Mouse (Mus musculus) MEL (cell line): ENCODE measurements around the gene Akt1s1. TPM values are rescaled to one million over a fixed set of nuclear protein-coding genes. Genes with fewer than 3 reads are reported as not detected.

Experiments
- DNase-seq: peaks from one replicate; pipeline ENCODE4 v3.0.0; 2011; ENCODE audit warnings: low read depth, low spot score
- H3K27ac ChIP-seq: 2 replicates; pipeline ENCODE4 v1.5.1; 2012; ENCODE audit warnings: low read depth, mild to moderate bottlenecking, control low read depth, low read length, moderate library complexity; ENCODE audit not compliant: control insufficient read depth
- H3K27me3 ChIP-seq, 2 experiments: fragments of 150-350 bp in 1 of 2; sonication (generic) in 1 of 2; 2 replicates each; pipeline ENCODE4 v1.6.1; 2012; ENCODE audit warnings: low read length in 2 of 2, mild to moderate bottlenecking in 2 of 2, improper control_type of control experiment in 1 of 2, moderate library complexity in 1 of 2; ENCODE audit not compliant: insufficient read depth in 2 of 2, control insufficient read depth in 1 of 2
- H3K36me3 ChIP-seq, 2 experiments: 2 replicates each; pipeline ENCODE4 v1.6.1; 2012 to 2014; ENCODE audit warnings: low read length in 2 of 2, improper control_type of control experiment in 1 of 2, inconsistent platforms in 1 of 2, mild to moderate bottlenecking in 1 of 2; ENCODE audit not compliant: insufficient read depth in 2 of 2, control insufficient read depth in 1 of 2
- H3K4me1 ChIP-seq, 2 experiments: fragments of 150-350 bp in 1 of 2; sonication (generic) in 1 of 2; 2 replicates each; pipeline ENCODE4 v1.6.1; 2012; ENCODE audit warnings: low read length in 2 of 2, improper control_type of control experiment in 1 of 2, mild to moderate bottlenecking in 1 of 2; ENCODE audit not compliant: insufficient read depth in 2 of 2, control insufficient read depth in 1 of 2
- H3K4me3 ChIP-seq, 2 experiments: fragments of 150-350 bp in 1 of 2; sonication (generic) in 1 of 2; 2 replicates each; pipeline ENCODE4 v1.5.1; 2012; ENCODE audit warnings: low read depth in 2 of 2, low read length in 2 of 2, mild to moderate bottlenecking in 2 of 2, moderate library complexity in 2 of 2, control low read depth in 1 of 2, improper control_type of control experiment in 1 of 2; ENCODE audit not compliant: control insufficient read depth in 1 of 2, insufficient read depth in 1 of 2
- H3K79me2 ChIP-seq: 2 replicates; pipeline ENCODE4 v1.6.1; 2012; ENCODE audit warnings: mild to moderate bottlenecking, low read length, moderate library complexity; ENCODE audit not compliant: control insufficient read depth, poor library complexity, insufficient read depth
- H3K9ac ChIP-seq: 2 replicates; pipeline ENCODE4 v1.6.1; 2012; ENCODE audit warnings: low read depth, mild to moderate bottlenecking, control low read depth, low read length, moderate library complexity; ENCODE audit not compliant: control insufficient read depth, poor library complexity, severe bottlenecking
- H3K9me3 ChIP-seq: fragments of 150-350 bp; sonication (generic); replicated peaks from 2 replicates; pipeline ENCODE4 v1.6.1; 2012; ENCODE audit warnings: mild to moderate bottlenecking, low read length, improper control_type of control experiment, moderate library complexity; ENCODE audit not compliant: insufficient read depth
- POLR2AphosphoS2 ChIP-seq: IDR thresholded peaks from 2 replicates; pipeline ENCODE4 v1.6.1; 2011; ENCODE audit warnings: low read length, improper control_type of control experiment
- TAL1 ChIP-seq: IDR thresholded peaks from 2 replicates; pipeline ENCODE4 v1.6.1; 2012; ENCODE audit warnings: mild to moderate bottlenecking, inconsistent platforms, low read length, moderate library complexity, mixed read lengths
- polyA plus RNA-seq, 2 experiments: library from polyadenylated mRNA; stranded (reverse) in 1 of 2; unstranded in 1 of 2; fragments of >175 nt in 1 of 2; fragments of >200 nt in 1 of 2; gene quantifications; 2 replicates each; pipeline versions ENCODE4 v1.2.1 to v1.2.4; 2012; ENCODE audit warnings: low replicate concordance in 2 of 2, low read depth in 1 of 2; ENCODE audit not compliant: insufficient read length in 2 of 2, insufficient read depth in 1 of 2, missing spikeins in 1 of 2
- total RNA-seq: library from RNA; depleted of rRNA; stranded (reverse); fragments of 300-350 nt; gene quantifications from 2 replicates; pipeline ENCODE4 v1.2.3, GENCODE M21; 2012; rRNA removed

The Akt1s1 gene
- total and polyA plus RNA-seq, 3 experiments, result 37.3 to 71.8 TPM; not detected in 1

- Histone ChIP-seq H3K36me3 (no peaks in the 10 kb centered on the region), H3K9me3 (no peaks in the 10 kb centered on the region), H3K9ac (no peak overlapping the region), H3K4me1 (peaks cover 0 to 3% of the 10 kb centered on the region in 2 experiments; a peak in 2 of 4 replicates), H3K27ac (no peak overlapping the region), H3K4me3 (no peak overlapping the region), H3K27me3 (no peaks in the 10 kb centered on the region), H3K79me2 (no peaks in the 10 kb centered on the region)
- TF ChIP-seq POLR2AphosphoS2 (peak; percentile 37; the same call in 1 of the 2 replicates), TAL1 (no peak)
- DNase-seq, result peak; percentile 48
Measured at GRCm38 (mm10) chr7:44901230-44901722, 52.5 kb downstream of the Akt1s1 start.

Other genes with a start within 250 kb of the Akt1s1 start
- gene Myh14, start 178.1 kb upstream of the Akt1s1 start, total RNA-seq, result under 0.01 and 0.07 TPM in 2 replicates
- gene Myh14, start 178.1 kb upstream of the Akt1s1 start, polyA plus RNA-seq, result under 1 TPM in 1 of 2 experiments, not detected in 1; 0.08 TPM
- gene Izumo2, start 140.2 kb upstream of the Akt1s1 start, total RNA-seq, result not detected in 2 replicates
- gene Izumo2, start 140.2 kb upstream of the Akt1s1 start, polyA plus RNA-seq, result not detected
- gene Vrk3, start 100.6 kb upstream of the Akt1s1 start, total RNA-seq, result 24.9 and 25.7 TPM in 2 replicates
- gene Vrk3, start 100.6 kb upstream of the Akt1s1 start, polyA plus RNA-seq, result 10 to 100 TPM in 1 of 2 experiments, not detected in 1; 55.6 TPM
- gene Zfp473, start 97.9 kb upstream of the Akt1s1 start, total RNA-seq, result 0.65 and 1.3 TPM in 2 replicates
- under 1 TPM in 1 of 2 experiments, not detected in 1; 0.96 TPM for gene Zfp473, start 97.9 kb upstream of the Akt1s1 start, polyA plus RNA-seq
- 136 and 137 TPM in 2 replicates for gene Nup62, start 32.9 kb upstream of the Akt1s1 start, total RNA-seq
- gene Nup62, start 32.9 kb upstream of the Akt1s1 start, polyA plus RNA-seq, result 100 to 1,000 TPM in 1 of 2 experiments, not detected in 1; 235 TPM
- 0.73 and 0.92 TPM in 2 replicates for gene Il4i1, start 32.6 kb upstream of the Akt1s1 start, total RNA-seq
- gene Il4i1, start 32.6 kb upstream of the Akt1s1 start, polyA plus RNA-seq, result under 1 TPM in 1 of 2 experiments, not detected in 1; 0.54 TPM
- gene Atf5, start 32.3 kb upstream of the Akt1s1 start, total RNA-seq, result 17.6 and 19.6 TPM in 2 replicates
- 10 to 100 TPM in 1 of 2 experiments, not detected in 1; 95.5 TPM for gene Atf5, start 32.3 kb upstream of the Akt1s1 start, polyA plus RNA-seq
- gene Tbc1d17, start 88 bp downstream of the Akt1s1 start, total RNA-seq, result 16.7 and 16.9 TPM in 2 replicates
- 10 to 100 TPM in 1 of 2 experiments, not detected in 1; 29.5 TPM for gene Tbc1d17, start 88 bp downstream of the Akt1s1 start, polyA plus RNA-seq
- 39.3 and 49.9 TPM in 2 replicates for gene Pnkp, start 8.1 kb downstream of the Akt1s1 start, total RNA-seq
- 10 to 100 TPM in 1 of 2 experiments, not detected in 1; 45.6 TPM for gene Pnkp, start 8.1 kb downstream of the Akt1s1 start, polyA plus RNA-seq
- 44.1 and 46.4 TPM in 2 replicates for gene Ptov1, start 20.8 kb downstream of the Akt1s1 start, total RNA-seq
- 100 to 1,000 TPM in 1 of 2 experiments, not detected in 1; 168 TPM for gene Ptov1, start 20.8 kb downstream of the Akt1s1 start, polyA plus RNA-seq
- 50.5 and 53.9 TPM in 2 replicates for gene Med25, start 43.7 kb downstream of the Akt1s1 start, total RNA-seq
- gene Med25, start 43.7 kb downstream of the Akt1s1 start, polyA plus RNA-seq, result 100 to 1,000 TPM in 1 of 2 experiments, not detected in 1; 118 TPM
- 6.8 and 9.4 TPM in 2 replicates for gene Fuz, start 47.1 kb downstream of the Akt1s1 start, total RNA-seq
- 10 to 100 TPM in 1 of 2 experiments, not detected in 1; 18.1 TPM for gene Fuz, start 47.1 kb downstream of the Akt1s1 start, polyA plus RNA-seq
- gene Ap2a1, start 80.5 kb downstream of the Akt1s1 start, total RNA-seq, result 54.0 and 54.4 TPM in 2 replicates
- gene Ap2a1, start 80.5 kb downstream of the Akt1s1 start, polyA plus RNA-seq, result 100 to 1,000 TPM in 1 of 2 experiments, 10 to 100 TPM in 1; 73.1 to 107 TPM
- gene Tsks, start 94.2 kb downstream of the Akt1s1 start, total RNA-seq, result 0.10 TPM in 1 of 2 replicates, not detected in the other
- under 1 TPM in 1 of 2 experiments, not detected in 1; 0.08 TPM for gene Tsks, start 94.2 kb downstream of the Akt1s1 start, polyA plus RNA-seq
- gene Cpt1c, start 125.9 kb downstream of the Akt1s1 start, total RNA-seq, result 0.20 and 0.35 TPM in 2 replicates
- under 1 TPM in 1 of 2 experiments, not detected in 1; 0.81 TPM for gene Cpt1c, start 125.9 kb downstream of the Akt1s1 start, polyA plus RNA-seq
- gene Prmt1, start 137.6 kb downstream of the Akt1s1 start, total RNA-seq, result 317 and 339 TPM in 2 replicates
- 100 to 1,000 TPM; 254 to 715 TPM for gene Prmt1, start 137.6 kb downstream of the Akt1s1 start, polyA plus RNA-seq
- gene Irf3, start 148.7 kb downstream of the Akt1s1 start, total RNA-seq, result 78.6 and 83.4 TPM in 2 replicates
- gene Irf3, start 148.7 kb downstream of the Akt1s1 start, polyA plus RNA-seq, result 10 to 100 TPM in 1 of 2 experiments, not detected in 1; 82.1 TPM
- 13.4 and 16.6 TPM in 2 replicates for gene Bcl2l12, start 149.7 kb downstream of the Akt1s1 start, total RNA-seq
- 10 to 100 TPM in 1 of 2 experiments, not detected in 1; 24.6 TPM for gene Bcl2l12, start 149.7 kb downstream of the Akt1s1 start, polyA plus RNA-seq
- gene Scaf1, start 167.4 kb downstream of the Akt1s1 start, total RNA-seq, result 17.7 and 18.3 TPM in 2 replicates
- 10 to 100 TPM; 34.4 to 81.5 TPM for gene Scaf1, start 167.4 kb downstream of the Akt1s1 start, polyA plus RNA-seq
- 4.2 and 5.0 TPM in 2 replicates for gene Rras, start 169.0 kb downstream of the Akt1s1 start, total RNA-seq
- gene Rras, start 169.0 kb downstream of the Akt1s1 start, polyA plus RNA-seq, result 10 to 100 TPM in 1 of 2 experiments, not detected in 1; 24.1 TPM
- 3.3 and 3.5 TPM in 2 replicates for gene Prr12, start 203.9 kb downstream of the Akt1s1 start, total RNA-seq
- gene Prr12, start 203.9 kb downstream of the Akt1s1 start, polyA plus RNA-seq, result 10 to 100 TPM in 1 of 2 experiments, not detected in 1; 32.1 TPM
- gene Nosip, start 213.4 kb downstream of the Akt1s1 start, total RNA-seq, result 49.9 and 50.7 TPM in 2 replicates
- gene Nosip, start 213.4 kb downstream of the Akt1s1 start, polyA plus RNA-seq, result 10 to 100 TPM in 1 of 2 experiments, not detected in 1; 78.9 TPM
- gene Prrg2, start 213.7 kb downstream of the Akt1s1 start, total RNA-seq, result 7.5 and 7.7 TPM in 2 replicates
- gene Prrg2, start 213.7 kb downstream of the Akt1s1 start, polyA plus RNA-seq, result 10 to 100 TPM in 1 of 2 experiments, not detected in 1; 16.9 TPM
- 16.0 and 29.3 TPM in 2 replicates for gene Rcn3, start 243.2 kb downstream of the Akt1s1 start, total RNA-seq
- 10 to 100 TPM in 1 of 2 experiments, not detected in 1; 43.0 TPM for gene Rcn3, start 243.2 kb downstream of the Akt1s1 start, polyA plus RNA-seq